Mouse (Mus musculus) olfactory bulb, adult 2 months (tissue): ENCODE results near the gene Amdhd2. TPM values are rescaled to one million over a fixed set of nuclear protein-coding genes. Genes with fewer than 3 reads are reported as not detected.
"Not testable (repeated sequence)": the region's sequence is repeated elsewhere in the genome, so short reads cannot be mapped to it uniquely, and the experiment has no call there.

Experiments used
- H3K27ac ChIP-seq: fragments of 200-500 bp; 2 replicates; pipeline ENCODE4 v1.5.1; 2012; ENCODE audit warnings: low read depth, low read length; ENCODE audit not compliant: insufficient read depth
- H3K4me1 ChIP-seq: fragments of 200-500 bp; 2 replicates; pipeline ENCODE4 v1.6.1; 2012; ENCODE audit warnings: low read length; ENCODE audit not compliant: control insufficient read depth, insufficient read depth
- H3K4me3 ChIP-seq: fragments of 200-500 bp; 2 replicates; pipeline ENCODE4 v1.5.1; 2012; ENCODE audit warnings: mild to moderate bottlenecking, low read depth, low read length, moderate library complexity; ENCODE audit not compliant: insufficient read depth
- CTCF ChIP-seq: fragments of 200-500 bp; IDR thresholded peaks from 2 replicates; pipeline ENCODE4 v1.5.1; 2012; ENCODE audit warnings: low read depth, mild to moderate bottlenecking, low read length, moderate library complexity; ENCODE audit not compliant: insufficient read depth
- POLR2A ChIP-seq: fragments of 200-500 bp; IDR thresholded peaks from 2 replicates; pipeline ENCODE4 v1.6.1; 2012; ENCODE audit warnings: mild to moderate bottlenecking, low read depth, low read length, moderate library complexity; ENCODE audit not compliant: insufficient read depth
- WGBS: fragments of 180-500 bp; shearing (Covaris S2); methylation state at CpG from one replicate; pipeline ENCODE4 v1.1.7; 2018; 5-methylcytosine and 5-hydroxymethylcytosine counted together
- polyA plus RNA-seq: library from polyadenylated mRNA; stranded (reverse); fragments of >200 nt; gene quantifications from 2 replicates; pipeline ENCODE4 v1.2.4, GENCODE M21; 2012; ENCODE audit warnings: low replicate concordance; ENCODE audit not compliant: missing spikeins, insufficient read depth, insufficient read length

Amdhd2 gene
- polyA plus RNA-seq, 1 experiment = not detected

DNA sequence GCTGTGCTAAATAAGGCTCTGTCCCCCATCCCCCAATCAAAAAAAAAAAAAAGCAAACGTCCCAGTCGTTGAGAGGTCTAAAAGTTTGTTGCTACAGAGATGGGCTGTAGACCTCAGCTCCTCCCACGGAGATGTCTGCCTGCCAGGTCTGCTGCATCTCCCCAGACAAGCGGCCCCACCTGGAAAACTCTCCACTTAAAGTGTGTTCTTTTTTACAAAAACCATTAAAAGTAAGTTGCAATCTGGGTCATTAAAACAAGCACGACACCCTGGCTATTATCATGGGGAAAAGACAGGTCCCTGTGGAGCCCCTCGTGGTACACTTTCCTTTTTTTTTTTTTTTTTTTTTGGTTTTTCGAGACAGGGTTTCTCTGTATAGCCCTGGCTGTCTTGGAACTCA, 12.2 kb downstream of the Amdhd2 start:
- H3K4me3 ChIP-seq = no peak overlapping the region
- peaks cover 8% of the 10 kb centered on the region for H3K4me1 ChIP-seq
- WGBS = 10% methylated on average over 7 of the region's 7 CpGs
- no peak overlapping the region for H3K27ac ChIP-seq
- TF ChIP-seq POLR2A (no peak), CTCF (no peak)

DNA sequence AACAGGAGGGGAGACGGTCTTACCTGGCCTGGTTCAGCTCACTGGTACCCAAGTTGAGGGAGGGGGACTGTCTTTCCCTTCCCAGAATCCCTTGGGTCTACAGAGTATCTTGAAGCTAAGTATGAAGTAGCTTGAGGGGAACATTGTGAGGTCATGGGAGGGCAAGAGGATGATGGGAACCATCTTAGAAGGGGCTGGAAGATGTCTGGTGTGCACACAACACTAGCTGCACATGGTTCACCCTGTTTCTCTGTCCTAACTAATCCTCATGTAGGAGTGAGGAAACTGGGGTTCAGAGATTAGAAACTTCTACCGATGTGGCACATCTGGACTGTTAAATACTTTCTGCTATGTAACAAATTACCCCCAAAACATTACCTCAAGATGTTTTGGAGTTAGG, 12.7 kb downstream of the Amdhd2 start, which contains the start of gene Pdpk1:
TSS of gene Pdpk1 (minus strand) at position 101 of the 400 bp plus-strand sequence.
- TF ChIP-seq POLR2A (no peak), CTCF (no peak)
- Histone ChIP-seq H3K4me1 (peaks cover 8% of the 10 kb centered on the region), H3K4me3 (peak within 1 kb of the TSS; percentile 34; the same call in 1 of the 2 replicates), H3K27ac (no peak within 1 kb of the TSS)
- WGBS = 90% methylated on average over 2 of the region's 2 CpGs

DNA sequence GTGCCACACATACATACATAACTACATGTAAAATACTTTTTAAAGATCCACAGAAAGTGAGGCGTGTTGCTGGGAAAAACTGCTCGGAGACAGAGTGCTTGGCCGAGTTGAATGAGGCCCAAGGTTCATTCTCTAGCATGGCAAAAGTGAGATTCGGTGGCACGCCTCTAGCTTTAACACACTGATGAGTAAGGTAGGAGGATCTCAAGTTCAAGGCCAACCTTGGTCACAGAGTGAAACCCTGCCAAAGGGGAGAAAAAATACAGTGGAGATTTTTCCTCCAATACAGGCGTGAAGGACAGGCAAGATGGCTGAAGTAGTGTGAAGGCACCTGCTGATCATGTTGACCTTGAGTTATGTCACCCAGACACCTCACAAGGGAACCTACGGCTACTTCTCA, 14.1 kb downstream of the Amdhd2 start:
- Histone ChIP-seq H3K4me3 (no peak overlapping the region), H3K27ac (no peak overlapping the region), H3K4me1 (peaks cover 8% of the 10 kb centered on the region)
- 94% methylated on average over 7 of the region's 7 CpGs for WGBS
- TF ChIP-seq CTCF (no peak), POLR2A (no peak)

DNA sequence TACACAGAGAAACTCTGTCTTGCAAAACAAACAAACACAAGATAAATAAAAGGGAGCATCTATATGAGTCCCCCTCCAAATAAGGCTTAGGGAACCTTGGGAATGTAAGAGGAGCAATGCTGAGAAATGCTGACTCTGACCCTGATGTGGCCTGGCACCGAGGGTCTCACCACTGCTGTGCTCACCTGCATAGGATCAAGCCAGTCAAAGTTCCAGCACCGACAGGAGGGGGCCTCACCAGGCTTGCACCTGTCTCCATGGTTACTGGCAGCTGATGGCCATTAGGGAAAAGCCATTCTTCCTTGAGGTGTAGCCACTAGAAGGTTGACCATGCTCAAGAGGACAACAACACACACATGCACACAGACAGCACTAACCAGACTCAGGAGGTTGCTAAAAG, 20.7 kb downstream of the Amdhd2 start:
- no peak overlapping the region for H3K4me3 ChIP-seq
- 44% methylated on average over 2 of the region's 2 CpGs for WGBS
- peaks cover 8% of the 10 kb centered on the region for H3K4me1 ChIP-seq
- TF ChIP-seq CTCF (no peak), POLR2A (no peak)
- no peak overlapping the region for H3K27ac ChIP-seq

DNA sequence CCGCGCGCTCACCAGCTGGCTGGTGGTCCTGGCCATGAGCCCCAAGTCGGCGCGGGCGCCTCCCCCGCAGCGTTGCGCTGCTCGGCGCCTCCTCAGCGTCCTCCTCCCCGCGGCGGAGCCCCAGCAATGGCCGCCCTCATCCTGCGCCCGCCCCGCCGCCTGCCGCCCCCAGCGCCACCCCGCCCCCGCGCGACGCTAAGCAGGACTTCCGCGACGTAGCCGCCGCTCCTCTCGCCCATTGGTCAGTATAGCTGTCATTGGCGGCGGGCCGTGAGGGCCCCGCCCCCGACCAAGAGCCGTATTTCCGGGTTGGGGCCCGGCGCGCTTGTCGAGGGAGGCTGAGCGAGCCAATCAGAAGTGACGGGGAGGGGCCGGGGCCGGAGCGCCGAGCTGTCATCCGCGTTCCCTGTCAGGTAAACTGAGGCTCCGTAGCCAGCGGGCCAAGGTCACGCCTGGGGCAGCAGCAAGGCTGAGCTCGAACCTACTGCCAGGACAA, 22.1 kb downstream of the Amdhd2 start:
- TF ChIP-seq POLR2A = peak; percentile 70
- no peak for TF ChIP-seq CTCF
- WGBS = under 1% methylated on average over 52 of the region's 57 CpGs
- peak overlapping the region; percentile 96 for H3K27ac ChIP-seq
- peaks cover 8% of the 10 kb centered on the region for H3K4me1 ChIP-seq
- peak overlapping the region; percentile 100 for H3K4me3 ChIP-seq

DNA sequence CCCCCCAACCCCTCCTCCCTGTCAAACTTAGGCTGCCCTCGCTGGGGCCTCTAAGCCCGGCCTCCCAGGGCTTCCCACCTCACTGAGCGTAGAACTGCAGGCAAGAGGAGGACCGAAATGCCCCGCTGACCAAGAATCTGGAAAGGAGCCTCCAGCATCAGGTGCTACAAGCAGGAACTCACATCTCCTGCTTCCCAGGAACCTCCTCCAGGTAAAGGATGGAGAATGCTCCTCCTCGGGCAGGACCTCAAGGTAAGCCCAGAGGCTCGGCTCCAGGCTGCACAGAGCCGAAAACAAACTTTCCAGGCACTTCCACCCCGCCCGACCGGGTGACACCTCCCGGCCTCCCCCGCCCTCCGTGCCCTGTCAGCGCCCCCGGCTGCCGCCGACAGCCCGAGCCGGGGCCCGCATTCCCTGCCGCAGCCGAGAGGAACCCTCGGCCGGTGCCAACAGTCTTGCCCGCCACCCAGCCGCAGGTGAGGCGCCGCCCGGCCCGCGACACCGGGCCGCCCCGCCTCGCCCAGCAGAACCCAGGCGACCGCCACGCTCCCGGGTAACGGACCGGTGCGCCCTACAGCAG, 22.6 kb downstream of the Amdhd2 start:
- peaks cover 8% of the 10 kb centered on the region for H3K4me1 ChIP-seq
- TF ChIP-seq CTCF (no peak), POLR2A (no peak)
- WGBS = under 1% methylated on average over 43 of the region's 43 CpGs
- H3K27ac ChIP-seq = peak overlapping the region; percentile 96
- peak overlapping the region; percentile 100 for H3K4me3 ChIP-seq

DNA sequence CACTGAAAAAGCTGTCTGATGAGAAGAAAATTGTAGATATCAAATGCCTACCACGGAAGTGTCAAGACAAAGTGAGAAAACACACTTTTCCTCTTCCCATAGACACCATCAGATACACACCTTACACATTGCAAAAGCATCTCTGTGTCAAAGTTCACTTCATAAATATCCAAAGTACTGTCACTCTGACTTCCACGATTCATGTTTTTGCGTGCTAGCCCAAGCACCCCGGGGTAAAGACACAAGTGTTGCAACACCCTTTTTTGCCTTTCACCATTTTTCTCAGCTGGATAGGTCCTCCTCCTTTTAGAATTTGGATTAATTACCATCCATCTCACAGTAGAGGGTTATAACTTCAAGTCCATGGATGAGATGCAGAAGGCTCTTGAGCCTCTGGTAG, 23.6 kb downstream of the Amdhd2 start:
- no peak overlapping the region for H3K27ac ChIP-seq
- TF ChIP-seq POLR2A = no peak
- no peak for TF ChIP-seq CTCF
- 67% methylated on average over 4 of the region's 4 CpGs for WGBS
- peaks cover 8% of the 10 kb centered on the region for H3K4me1 ChIP-seq
- no peak overlapping the region for H3K4me3 ChIP-seq

DNA sequence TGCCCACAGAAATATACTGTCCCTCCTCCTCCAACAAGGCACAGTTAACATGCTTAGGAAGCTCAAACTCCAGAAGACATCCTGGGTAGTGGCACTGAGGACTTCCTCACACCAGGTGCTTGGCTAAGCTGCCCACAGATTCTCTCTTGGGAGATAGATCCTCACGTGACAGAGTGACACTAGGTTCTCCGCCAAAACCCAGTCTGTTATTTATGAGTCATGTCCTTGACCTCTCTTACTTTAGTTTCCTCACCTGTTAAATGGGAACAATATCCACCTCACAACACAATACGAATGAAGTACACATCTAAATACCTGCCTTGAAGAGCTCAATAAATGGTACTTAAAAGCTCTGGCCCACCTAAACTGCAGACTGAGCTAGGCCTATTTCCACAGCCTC, 24.3 kb downstream of the Amdhd2 start:
- peaks cover 8% of the 10 kb centered on the region for H3K4me1 ChIP-seq
- 82% methylated on average over 3 of the region's 3 CpGs for WGBS
- no peak for TF ChIP-seq CTCF
- no peak for TF ChIP-seq POLR2A
- H3K4me3 ChIP-seq = no peak overlapping the region
- H3K27ac ChIP-seq = no peak overlapping the region

DNA sequence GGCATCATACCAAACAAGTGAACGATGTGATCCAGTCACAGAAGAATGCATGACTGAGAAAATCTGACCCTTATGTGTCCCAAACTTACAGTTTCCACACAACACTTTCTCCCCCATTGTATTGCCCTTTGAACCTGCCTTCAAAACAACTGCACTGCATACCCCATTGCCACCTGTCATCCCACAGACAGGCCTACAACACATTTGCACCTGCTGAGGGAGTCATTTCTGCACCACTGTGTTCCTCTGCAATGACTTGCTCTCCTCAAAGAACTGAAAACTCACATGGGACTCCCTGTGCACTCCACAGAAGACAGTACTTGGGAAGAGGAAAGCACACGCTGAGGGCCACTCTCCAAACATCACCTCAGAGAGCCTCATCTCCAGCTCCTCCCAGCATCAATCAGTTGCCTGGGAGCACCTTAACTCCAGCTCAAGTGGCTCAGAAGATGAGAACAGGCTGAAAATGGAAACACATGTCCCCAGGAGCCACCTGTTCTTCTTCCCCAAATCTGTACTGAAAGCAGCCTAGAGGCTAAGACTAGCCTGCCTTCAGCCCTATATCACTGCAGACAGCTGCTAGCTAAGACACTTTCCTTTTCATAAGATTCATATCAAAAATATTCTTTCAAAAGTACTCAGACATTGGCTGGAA, 26.2 kb downstream of the Amdhd2 start:
- peaks cover 5% of the 10 kb centered on the region for H3K4me1 ChIP-seq
- no peak for TF ChIP-seq POLR2A
- no peak for TF ChIP-seq CTCF
- no peak overlapping the region for H3K27ac ChIP-seq
- 50% methylated on average over 2 of the region's 2 CpGs for WGBS
- H3K4me3 ChIP-seq = no peak overlapping the region

DNA sequence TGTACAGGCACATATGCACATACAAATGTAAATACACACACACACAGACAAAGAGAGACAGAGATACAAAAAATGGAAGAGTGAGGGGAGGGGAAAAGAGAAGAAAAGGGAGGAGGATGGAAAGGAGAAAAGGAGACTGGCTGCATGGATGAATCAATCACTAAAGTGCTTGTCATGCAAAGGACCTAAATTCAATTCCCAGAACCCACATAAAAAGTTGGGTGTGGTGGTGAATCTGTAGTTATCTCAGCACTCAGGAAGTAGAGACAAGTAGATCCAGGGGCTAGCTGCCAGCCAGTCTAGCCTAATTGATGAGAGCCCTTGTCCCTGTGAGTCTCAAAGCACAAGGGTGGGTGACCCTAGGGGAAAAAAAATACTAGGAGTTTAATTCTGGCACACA, 29.5 kb downstream of the Amdhd2 start:
- TF ChIP-seq CTCF (no peak), POLR2A (no peak)
- no peaks in the 10 kb centered on the region for H3K4me1 ChIP-seq
- no peak overlapping the region for H3K4me3 ChIP-seq
- no peak overlapping the region for H3K27ac ChIP-seq

DNA sequence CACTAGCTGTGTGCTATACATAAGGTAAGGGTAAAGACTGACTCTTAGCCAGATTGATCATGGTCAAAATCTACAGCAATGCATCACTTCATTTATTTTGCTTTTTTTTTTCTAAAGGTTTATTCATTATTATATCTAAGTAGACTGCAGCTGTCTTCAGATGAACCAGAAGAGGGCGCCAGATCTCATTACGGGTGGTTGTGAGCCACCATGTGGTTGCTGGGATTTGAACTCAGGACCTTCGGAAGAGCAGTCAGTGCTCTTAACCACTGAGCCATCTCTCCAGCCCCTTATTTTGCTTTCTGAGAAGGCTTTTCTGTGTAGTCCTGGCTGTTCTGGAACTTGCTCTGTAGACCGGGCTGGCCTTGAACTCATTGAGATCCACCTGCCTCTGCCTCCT, 30.6 kb downstream of the Amdhd2 start:
- WGBS = 92% methylated on average over 4 of the region's 4 CpGs

More for the DNA sequence above, 30.6 kb downstream of the Amdhd2 start:
- not testable (repeated sequence) for H3K4me3 ChIP-seq, H3K4me1 ChIP-seq, H3K27ac ChIP-seq
